Mouse (Mus musculus) lung, embryonic 14.5 days (tissue): ENCODE measurements around the gene Olfr901. TPM values are rescaled to one million over a fixed set of nuclear protein-coding genes. Genes with fewer than 3 reads are reported as not detected.
"Not testable (repeated sequence)": the region's sequence is repeated elsewhere in the genome, so short reads cannot be mapped to it uniquely, and the experiment has no call there.

Source experiments
- ATAC-seq: fragments of 200-750 bp; cut with Nextera tagmentation; 2 replicates; pipeline ENCODE4 v1.8.0; 2017; ENCODE audit warnings: mild to moderate bottlenecking, moderate TSS enrichment, moderate library complexity; ENCODE audit not compliant: insufficient read depth
- DNase-seq: peaks from one replicate; pipeline ENCODE4 v3.0.0-alpha.2; 2015
- H3K27ac ChIP-seq: fragments of 300-500 bp; sonication (generic); 2 replicates; pipeline ENCODE4 v1.5.1; 2014; ENCODE audit warnings: low read depth, mild to moderate bottlenecking, moderate library complexity
- H3K27me3 ChIP-seq: fragments of 300-500 bp; sonication (generic); 2 replicates; pipeline ENCODE4 v1.6.1; 2014; ENCODE audit warnings: low read length, control low read depth; ENCODE audit not compliant: insufficient read depth
- H3K36me3 ChIP-seq: fragments of 300-500 bp; sonication (generic); 2 replicates; pipeline ENCODE4 v1.6.1; 2014; ENCODE audit warnings: control low read depth; ENCODE audit not compliant: insufficient read depth
- H3K4me1 ChIP-seq: fragments of 300-500 bp; sonication (generic); 2 replicates; pipeline ENCODE4 v1.6.1; 2014; ENCODE audit warnings: antibody characterized with exemption, control low read depth; ENCODE audit not compliant: insufficient read depth
- H3K4me2 ChIP-seq: fragments of 300-500 bp; sonication (generic); 2 replicates; pipeline ENCODE4 v1.6.1; 2014; ENCODE audit warnings: mild to moderate bottlenecking
- H3K4me3 ChIP-seq: fragments of 300-500 bp; sonication (generic); 2 replicates; pipeline ENCODE4 v1.5.1; 2014; ENCODE audit warnings: low read depth, low read length
- H3K9ac ChIP-seq: fragments of 300-500 bp; sonication (generic); 2 replicates; pipeline ENCODE4 v1.6.1; 2014
- H3K9me3 ChIP-seq: fragments of 300-500 bp; sonication (generic); 2 replicates; pipeline ENCODE4 v1.6.1; 2016; ENCODE audit warnings: low read depth, low read length, control low read depth
- CTCF ChIP-seq: IDR thresholded peaks from 2 replicates; pipeline ENCODE4 v1.5.1; 2016; ENCODE audit warnings: antibody characterized with exemption, low read depth
- WGBS: fragments of 180-500 bp; shearing (Covaris S2); extraction: QIAGEN DNeasy Blood & Tissue Kit; methylation state at CpG from one replicate; pipeline ENCODE4 v1.1.7; 2014; 5-methylcytosine and 5-hydroxymethylcytosine counted together
- polyA plus RNA-seq: library from polyadenylated mRNA; unstranded; fragments of >200 nt; fragmentation: Nextera tagmentation; extraction: Ambion mirVana; gene quantifications from 2 replicates; pipeline ENCODE4 v1.2.1, GENCODE M21; 2014

Olfr901 gene
- polyA plus RNA-seq: not detected in 2 replicates

- Histone ChIP-seq H3K9ac (no peak within 1 kb of the TSS), H3K4me2 (no peak within 1 kb of the TSS), H3K27me3 (no peaks in the 10 kb centered on the region), H3K4me1 (no peaks in the 10 kb centered on the region), H3K36me3 (no peaks in the 10 kb centered on the region), H3K4me3 (no peak within 1 kb of the TSS), H3K9me3 (no peaks in the 10 kb centered on the region), H3K27ac (no peak within 1 kb of the TSS)
- DNase-seq (no peak), ATAC-seq (no peak)
- TF ChIP-seq CTCF: no peak
- WGBS: 81% methylated on average over 1 of the region's 1 CpGs
Observed at GRCm38 (mm10) chr9:38429155-38429554, at the start of gene Olfr901. Olfr901 (plus strand) TSS chr9:38429455.

- no peak for TF ChIP-seq CTCF
- no peak within 1 kb of the TSS for H3K4me3 ChIP-seq
- no peak for DNase-seq
- no peak within 1 kb of the TSS for H3K9ac ChIP-seq
- no peaks in the 10 kb centered on the region for H3K9me3 ChIP-seq
- ATAC-seq: no peak
- H3K4me2 ChIP-seq: no peak within 1 kb of the TSS
- no peaks in the 10 kb centered on the region for H3K36me3 ChIP-seq
- no peaks in the 10 kb centered on the region for H3K27me3 ChIP-seq
- H3K27ac ChIP-seq: no peak within 1 kb of the TSS
- whole genome bisulfite sequencing: 80% methylated on average over 1 of the region's 1 CpGs
- H3K4me1 ChIP-seq: no peaks in the 10 kb centered on the region
Observed at GRCm38 (mm10) chr9:38401398-38401797, 27.9 kb upstream of the Olfr901 start, which contains the start of gene Olfr147. Olfr147 (plus strand) TSS chr9:38401698.

- H3K9ac ChIP-seq, H3K9me3 ChIP-seq, DNase-seq, ATAC-seq, H3K27me3 ChIP-seq, H3K27ac ChIP-seq, H3K4me2 ChIP-seq, H3K4me3 ChIP-seq, H3K4me1 ChIP-seq, H3K36me3 ChIP-seq: not testable (repeated sequence)
- WGBS: 92% methylated on average over 3 of the region's 3 CpGs
Observed at GRCm38 (mm10) chr9:38407502-38407901, 21.8 kb upstream of the Olfr901 start.

GRCm38 (mm10) chr9:38413502-38413901 is 15.8 kb upstream of the Olfr901 start:
- H3K27me3 ChIP-seq, H3K9ac ChIP-seq, H3K4me2 ChIP-seq, H3K4me1 ChIP-seq, H3K9me3 ChIP-seq, H3K36me3 ChIP-seq, ATAC-seq, H3K4me3 ChIP-seq, H3K27ac ChIP-seq: not testable (repeated sequence)
- 86% methylated on average over 14 of the region's 14 CpGs for WGBS
- DNase-seq: peak; percentile 70

- Histone ChIP-seq H3K9me3 (no peaks in the 10 kb centered on the region), H3K27me3 (no peaks in the 10 kb centered on the region), H3K4me3 (no peak overlapping the region), H3K4me2 (no peak overlapping the region), H3K4me1 (no peaks in the 10 kb centered on the region), H3K27ac (no peak overlapping the region), H3K36me3 (no peaks in the 10 kb centered on the region), H3K9ac (no peak overlapping the region)
- DNase-seq (no peak), ATAC-seq (no peak)
- no peak for TF ChIP-seq CTCF
Observed at GRCm38 (mm10) chr9:38423801-38424200, 5.5 kb upstream of the Olfr901 start.

DNA sequence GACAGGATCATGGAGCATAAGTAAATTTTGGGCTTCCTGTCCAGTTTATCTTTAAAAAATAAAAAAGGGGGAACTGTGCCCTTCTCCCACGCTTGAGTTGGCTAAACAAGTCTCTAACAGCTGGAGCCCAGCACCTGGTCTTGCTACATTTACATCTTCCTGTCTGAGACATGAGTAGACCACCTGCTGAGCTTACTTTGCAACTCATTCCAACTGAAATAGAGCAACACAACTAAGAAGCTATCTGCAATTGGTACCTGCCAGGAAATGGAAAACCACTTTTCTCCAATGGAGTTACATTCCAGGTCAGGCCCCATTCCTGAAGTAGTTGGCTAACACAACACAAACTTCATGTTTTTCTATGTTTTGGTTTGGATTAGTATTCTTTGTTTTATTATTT is 2.2 kb upstream of the Olfr901 start:
- 32% methylated on average over 1 of the region's 1 CpGs for WGBS
- no peak for DNase-seq
- ATAC-seq: no peak
- Histone ChIP-seq H3K4me1 (no peaks in the 10 kb centered on the region), H3K9ac (no peak overlapping the region), H3K4me3 (no peak overlapping the region), H3K36me3 (no peaks in the 10 kb centered on the region), H3K4me2 (no peak overlapping the region), H3K9me3 (no peaks in the 10 kb centered on the region), H3K27me3 (no peaks in the 10 kb centered on the region), H3K27ac (no peak overlapping the region)
- TF ChIP-seq CTCF: no peak

DNA sequence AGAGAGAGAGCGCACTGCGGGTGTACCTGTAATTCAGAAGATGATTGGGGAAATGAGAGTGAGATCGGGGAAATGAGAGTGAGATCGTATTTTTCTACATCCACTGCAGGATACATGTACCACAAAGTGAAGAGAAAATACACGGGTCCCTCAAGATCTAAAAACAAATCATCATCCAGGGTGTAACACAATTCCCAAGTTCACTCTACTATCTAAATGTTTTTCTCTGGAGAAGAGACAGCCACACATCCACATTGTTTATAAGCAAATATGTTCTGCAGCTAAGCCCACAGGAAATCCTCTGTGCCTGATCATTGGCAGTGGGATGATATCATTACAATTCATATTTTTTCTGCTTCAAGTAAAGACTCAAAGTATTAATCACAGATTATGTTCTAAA is 18.1 kb downstream of the Olfr901 start, which contains the start of gene Olfr902:
TSS of gene Olfr902 (plus strand) at position 301 of the 400 bp plus-strand sequence.
- no peak for TF ChIP-seq CTCF
- Histone ChIP-seq H3K4me3 (no peak within 1 kb of the TSS), H3K27ac (no peak within 1 kb of the TSS), H3K36me3 (no peaks in the 10 kb centered on the region), H3K9ac (no peak within 1 kb of the TSS), H3K4me1 (no peaks in the 10 kb centered on the region), H3K4me2 (no peak within 1 kb of the TSS), H3K9me3 (no peaks in the 10 kb centered on the region), H3K27me3 (no peaks in the 10 kb centered on the region)
- ATAC-seq (no peak), DNase-seq (no peak)
- 86% methylated on average over 5 of the region's 5 CpGs for WGBS

DNA sequence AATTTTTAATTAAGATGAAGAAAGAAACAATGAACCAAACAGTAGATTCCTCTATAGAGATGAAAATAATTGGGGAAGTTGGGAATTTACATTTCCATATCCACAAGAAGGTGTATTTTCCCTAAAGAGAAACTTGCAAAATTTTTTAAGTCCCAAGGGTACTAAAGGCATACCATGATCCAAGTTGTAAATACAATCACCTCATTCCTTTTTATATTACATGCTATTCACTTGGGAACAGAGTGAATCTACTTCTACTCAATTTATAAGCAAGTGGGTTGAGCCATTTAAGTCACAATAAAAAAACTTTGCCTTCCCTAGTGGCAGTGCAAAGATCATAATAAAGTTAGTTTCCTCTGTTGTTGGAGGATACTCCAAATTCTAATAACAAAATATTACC is 33.6 kb downstream of the Olfr901 start, which contains the start of gene Olfr904:
TSS of gene Olfr904 (plus strand) at position 301 of the 400 bp plus-strand sequence.
- Histone ChIP-seq H3K27me3 (no peaks in the 10 kb centered on the region), H3K4me1 (no peaks in the 10 kb centered on the region), H3K9ac (no peak within 1 kb of the TSS), H3K4me2 (no peak within 1 kb of the TSS), H3K27ac (no peak within 1 kb of the TSS), H3K36me3 (no peaks in the 10 kb centered on the region), H3K4me3 (no peak within 1 kb of the TSS), H3K9me3 (no peaks in the 10 kb centered on the region)
- ATAC-seq (no peak), DNase-seq (no peak)
- TF ChIP-seq CTCF: no peak
